Mouse (Mus musculus) layer of hippocampus, postnatal 10 days (tissue): ENCODE results near the gene Sox6. TPM values are rescaled to one million over a fixed set of nuclear protein-coding genes. Genes with fewer than 3 reads are reported as not detected.

ENCODE experiments used
- DNase-seq, 2 experiments: peaks; one replicate each; pipeline ENCODE4 v3.0.0; 2021; ENCODE audit warnings: low spot score in 2 of 2
- total RNA-seq, 2 experiments: library from RNA; stranded (reverse); gene quantifications; 2 replicates each; pipeline ENCODE4 v1.2.3; 2021

Sox6 gene
- total RNA-seq, 2 experiments from 2014 or later, result 28.9 to 34.8 TPM

- DNase-seq, result no peak
Observed at GRCm38 (mm10) chr7:115835005-115835404, 203.6 kb downstream of the Sox6 start.

- DNase-seq, result no peak
Observed at GRCm38 (mm10) chr7:115833701-115834100, 204.9 kb downstream of the Sox6 start.

- DNase-seq, result no peak
Observed at GRCm38 (mm10) chr7:115830938-115831873, 207.4 kb downstream of the Sox6 start.

GRCm38 (mm10) chr7:115830366-115830765, 208.2 kb downstream of the Sox6 start:
- no peak for DNase-seq

GRCm38 (mm10) chr7:115829756-115830155, 208.8 kb downstream of the Sox6 start:
- DNase-seq, result no peak

GRCm38 (mm10) chr7:115829260-115829659, 209.3 kb downstream of the Sox6 start:
- DNase-seq, result no peak

- DNase-seq, result peak in 1 of 2 experiments; percentile 38
Observed at GRCm38 (mm10) chr7:115825295-115825694, 213.3 kb downstream of the Sox6 start.

- peak; percentile 25 to 52 for DNase-seq
Observed at GRCm38 (mm10) chr7:115824621-115825256, 213.9 kb downstream of the Sox6 start.

- no peak for DNase-seq
Observed at GRCm38 (mm10) chr7:115819136-115819535, 219.5 kb downstream of the Sox6 start.

GRCm38 (mm10) chr7:115803256-115803655, 235.3 kb downstream of the Sox6 start:
- DNase-seq, result no peak

GRCm38 (mm10) chr7:115794139-115794858, 244.3 kb downstream of the Sox6 start:
- DNase-seq, result no peak

GRCm38 (mm10) chr7:115792841-115793240, 245.8 kb downstream of the Sox6 start:
- no peak for DNase-seq

- no peak for DNase-seq
Observed at GRCm38 (mm10) chr7:115789116-115789823, 249.3 kb downstream of the Sox6 start.

- no peak for DNase-seq
Observed at GRCm38 (mm10) chr7:115783982-115784917, 254.3 kb downstream of the Sox6 start.

- DNase-seq, result no peak
Observed at GRCm38 (mm10) chr7:115780148-115780547, 258.4 kb downstream of the Sox6 start.

GRCm38 (mm10) chr7:115779544-115779943, 259.1 kb downstream of the Sox6 start:
- no peak for DNase-seq

GRCm38 (mm10) chr7:115776736-115777135, 261.9 kb downstream of the Sox6 start:
- no peak for DNase-seq

GRCm38 (mm10) chr7:115776324-115776723, 262.3 kb downstream of the Sox6 start:
- DNase-seq, result no peak

- no peak for DNase-seq
Observed at GRCm38 (mm10) chr7:115766316-115766715, 272.3 kb downstream of the Sox6 start.

- DNase-seq, result no peak
Observed at GRCm38 (mm10) chr7:115763851-115764250, 274.7 kb downstream of the Sox6 start.
